In the genomic region with DNA sequence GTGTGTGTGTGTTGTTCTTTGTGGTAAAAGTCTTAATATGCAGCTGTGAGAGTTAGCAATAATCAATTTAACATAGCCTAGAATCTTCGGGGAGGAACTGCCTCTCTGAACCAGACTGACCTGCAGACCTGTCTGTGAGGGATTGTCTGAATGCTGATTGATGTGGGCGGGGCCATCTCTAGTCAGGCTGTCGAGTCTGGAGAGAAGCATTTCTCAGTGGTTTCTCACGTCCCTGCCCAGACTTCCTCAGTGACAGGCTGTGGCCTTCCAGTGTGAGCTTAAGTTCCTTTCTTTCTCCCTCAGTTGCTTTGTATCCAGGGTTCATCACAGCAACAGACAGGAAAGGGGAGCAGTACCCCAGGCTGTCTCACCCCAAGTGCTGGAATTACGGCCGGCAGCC, we compare ENCODE assay signal across 10 mouse cellular contexts.
"Had no signal": no experiment of that assay in that cellular context is flagged by ENCODE, and none has a peak within 500 bp of the region (broad histone marks: within the 10 kb centered on the region; RNA-seq: fewer than 3 reads in every experiment).

No protein-coding gene starts in this region.

- H3K27me3 ChIP-seq: limb, embryonic 15.5 days; liver, embryonic 12.5 days; neural tube, embryonic 12.5 days; stomach, embryonic 15.5 days had no signal

- DNase-seq: kidney, adult 18-20 months; kidney, postnatal 10 days; midbrain, embryonic 14.5 days; right cerebral cortex, postnatal 25 days; thymus, postnatal 36 days had no signal

- H3K27ac ChIP-seq: limb, embryonic 15.5 days; liver, embryonic 12.5 days; midbrain, embryonic 10.5 days; neural tube, embryonic 12.5 days; stomach, embryonic 15.5 days had no signal

- H3K4me1 ChIP-seq: liver, embryonic 12.5 days; midbrain, embryonic 10.5 days; neural tube, embryonic 12.5 days; stomach, embryonic 15.5 days had no signal

- H3K36me3 ChIP-seq: limb, embryonic 15.5 days; liver, embryonic 12.5 days; midbrain, embryonic 10.5 days; neural tube, embryonic 12.5 days; stomach, embryonic 15.5 days had no signal

- H3K4me3 ChIP-seq: limb, embryonic 15.5 days; liver, embryonic 12.5 days; midbrain, embryonic 10.5 days; neural tube, embryonic 12.5 days; stomach, embryonic 15.5 days had no signal

- ATAC-seq: liver, embryonic 12.5 days had no signal
